Mouse (Mus musculus) neutrophil, adult 83 days (primary cell): Measurements from ENCODE around the gene Gm5538. TPM values are rescaled to one million over a fixed set of nuclear protein-coding genes. Genes with fewer than 3 reads are reported as not detected.

ENCODE experiments used
- total RNA-seq, 2 experiments: library from RNA; stranded (reverse); gene quantifications; one replicate each; pipeline ENCODE4 v1.2.4; 2023

The Gm5538 gene
- not detected for total RNA-seq

DNA sequence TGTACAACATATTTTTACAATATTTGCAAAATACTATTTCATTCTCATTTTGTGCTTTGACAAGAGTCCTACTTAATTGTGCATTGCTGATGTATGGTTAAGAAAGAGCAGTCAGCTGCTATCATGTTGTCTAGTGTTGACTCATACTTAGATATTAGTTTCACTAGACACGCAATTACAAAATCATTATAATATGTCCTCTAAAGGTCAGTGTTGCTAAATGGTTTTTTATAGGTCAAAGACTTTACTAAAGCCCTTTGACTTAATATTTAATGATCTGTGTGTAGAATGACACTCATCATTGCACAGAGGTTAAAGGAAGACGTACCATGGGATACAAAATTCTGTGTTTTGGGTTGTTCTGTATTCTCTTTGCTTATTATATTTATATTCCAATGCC lies at the start of gene Gm5538:
TSS of gene Gm5538 (plus strand) at position 301 of the 400 bp plus-strand sequence.

Other genes with a start within 250 kb of the Gm5538 start
- gene Gm8298, start 131.3 kb downstream of the Gm5538 start, total RNA-seq, result not detected
- not detected for gene C130079G13Rik, start 195.4 kb downstream of the Gm5538 start, total RNA-seq